Mouse (Mus musculus) hindbrain, embryonic 11.5 days (tissue): ENCODE measurements at regions not wholly inside any gene's neighbourhood (a gene's known extent, or its start where the extent isn't known, plus 50 kb on each side); places are given as distances from the start of the nearest gene placed in this dataset.
A peak's percentile ranks its signal among the peaks of the same experiment; 100 is the strongest.
"Not testable (repeated sequence)": the region's sequence is repeated elsewhere in the genome, so short reads cannot be mapped to it uniquely, and the experiment has no call there.

Experiments
- ATAC-seq: fragments of 200-750 bp; cut with Nextera tagmentation; 2 replicates; pipeline ENCODE4 v1.8.0; 2017; ENCODE audit warnings: mild to moderate bottlenecking, moderate TSS enrichment, moderate library complexity; ENCODE audit not compliant: low FRiP score
- DNase-seq: peaks from one replicate; pipeline ENCODE4 v3.0.0-alpha.2; 2015; ENCODE audit warnings: low spot score
- H3K27ac ChIP-seq: fragments of 300-500 bp; sonication (generic); 2 replicates; pipeline ENCODE4 v1.5.1; 2014; ENCODE audit warnings: mild to moderate bottlenecking, low read depth, low read length
- H3K27me3 ChIP-seq: fragments of 300-500 bp; sonication (generic); 2 replicates; pipeline ENCODE4 v1.6.1; 2014; ENCODE audit warnings: mild to moderate bottlenecking, low read length, moderate library complexity, mixed read lengths; ENCODE audit not compliant: control insufficient read depth, insufficient read depth
- H3K36me3 ChIP-seq: fragments of 300-500 bp; sonication (generic); 2 replicates; pipeline ENCODE4 v1.6.1; 2014; ENCODE audit warnings: mild to moderate bottlenecking, low read length, moderate library complexity, mixed read lengths; ENCODE audit not compliant: control insufficient read depth, insufficient read depth
- H3K4me1 ChIP-seq: fragments of 300-500 bp; sonication (generic); replicated peaks from 2 replicates; pipeline ENCODE4 v1.6.1; 2014; ENCODE audit warnings: low read length, mixed read lengths; ENCODE audit not compliant: control insufficient read depth, insufficient read depth
- H3K4me2 ChIP-seq: fragments of 300-500 bp; sonication (generic); replicated peaks from 2 replicates; pipeline ENCODE4 v1.6.1; 2014; ENCODE audit warnings: mild to moderate bottlenecking, low read depth, low read length
- H3K4me3 ChIP-seq: fragments of 300-500 bp; sonication (generic); 2 replicates; pipeline ENCODE4 v1.5.1; 2014; ENCODE audit warnings: low read depth, low read length
- H3K9ac ChIP-seq: fragments of 300-500 bp; sonication (generic); 2 replicates; pipeline ENCODE4 v1.6.1; 2014; ENCODE audit warnings: low read depth, low read length
- H3K9me3 ChIP-seq: fragments of 300-500 bp; sonication (generic); 2 replicates; pipeline ENCODE4 v1.6.1; 2016; ENCODE audit warnings: low read length; ENCODE audit not compliant: control insufficient read depth
- WGBS: fragments of 180-500 bp; shearing (Covaris S2); extraction: QIAGEN DNeasy Blood & Tissue Kit; methylation state at CpG from one replicate; pipeline ENCODE4 v1.1.7; 2014; 5-methylcytosine and 5-hydroxymethylcytosine counted together

DNA sequence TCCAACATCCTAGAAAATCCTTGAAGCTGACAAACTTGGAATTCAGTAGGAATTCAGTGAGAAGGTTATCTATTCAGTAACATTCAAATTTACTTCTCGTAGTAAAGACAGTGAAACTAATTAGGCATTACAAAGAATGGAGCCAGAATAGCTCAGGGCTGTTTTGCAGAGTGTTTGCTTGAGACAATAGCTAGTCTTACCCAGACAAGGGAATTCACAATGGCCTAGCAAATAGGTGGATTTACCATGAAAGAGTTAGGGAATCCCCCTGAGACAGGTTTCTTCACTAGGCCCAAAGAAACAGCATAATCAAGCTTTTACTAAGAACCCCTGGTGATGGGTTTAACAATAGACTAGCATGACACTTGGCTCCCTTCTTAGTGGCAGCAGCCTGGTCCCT lies 699.2 kb upstream of the Dmd start:
- not testable (repeated sequence) for H3K27ac ChIP-seq, H3K9ac ChIP-seq, H3K9me3 ChIP-seq, H3K36me3 ChIP-seq, H3K4me2 ChIP-seq, H3K4me3 ChIP-seq, DNase-seq, H3K27me3 ChIP-seq, H3K4me1 ChIP-seq, ATAC-seq
- WGBS: 54% methylated on average over 1 of the region's 1 CpGs

DNA sequence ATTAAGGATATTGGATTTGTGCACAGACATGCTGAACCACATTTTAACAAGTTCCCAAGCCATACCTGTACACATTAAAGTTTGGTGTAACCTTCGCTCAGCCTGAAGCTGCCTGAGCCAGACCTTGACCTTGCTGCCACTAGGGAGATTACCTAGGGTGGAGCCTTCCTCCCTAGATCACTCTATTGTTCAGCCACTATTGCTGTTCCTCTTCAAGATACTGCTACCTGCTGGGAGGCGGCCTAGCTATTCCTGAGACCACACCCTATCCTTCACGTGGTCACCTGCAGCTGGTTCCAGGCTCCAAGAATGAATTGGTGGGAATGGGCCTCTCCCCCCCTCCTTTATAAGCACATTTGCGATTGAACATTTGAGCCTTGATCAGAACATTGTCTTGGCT lies 666.3 kb upstream of the Dmd start:
- 78% methylated on average over 4 of the region's 4 CpGs for WGBS
- H3K4me2 ChIP-seq, H3K36me3 ChIP-seq, H3K27me3 ChIP-seq, H3K27ac ChIP-seq, DNase-seq, H3K9ac ChIP-seq, H3K9me3 ChIP-seq, H3K4me3 ChIP-seq, H3K4me1 ChIP-seq, ATAC-seq: not testable (repeated sequence)

DNA sequence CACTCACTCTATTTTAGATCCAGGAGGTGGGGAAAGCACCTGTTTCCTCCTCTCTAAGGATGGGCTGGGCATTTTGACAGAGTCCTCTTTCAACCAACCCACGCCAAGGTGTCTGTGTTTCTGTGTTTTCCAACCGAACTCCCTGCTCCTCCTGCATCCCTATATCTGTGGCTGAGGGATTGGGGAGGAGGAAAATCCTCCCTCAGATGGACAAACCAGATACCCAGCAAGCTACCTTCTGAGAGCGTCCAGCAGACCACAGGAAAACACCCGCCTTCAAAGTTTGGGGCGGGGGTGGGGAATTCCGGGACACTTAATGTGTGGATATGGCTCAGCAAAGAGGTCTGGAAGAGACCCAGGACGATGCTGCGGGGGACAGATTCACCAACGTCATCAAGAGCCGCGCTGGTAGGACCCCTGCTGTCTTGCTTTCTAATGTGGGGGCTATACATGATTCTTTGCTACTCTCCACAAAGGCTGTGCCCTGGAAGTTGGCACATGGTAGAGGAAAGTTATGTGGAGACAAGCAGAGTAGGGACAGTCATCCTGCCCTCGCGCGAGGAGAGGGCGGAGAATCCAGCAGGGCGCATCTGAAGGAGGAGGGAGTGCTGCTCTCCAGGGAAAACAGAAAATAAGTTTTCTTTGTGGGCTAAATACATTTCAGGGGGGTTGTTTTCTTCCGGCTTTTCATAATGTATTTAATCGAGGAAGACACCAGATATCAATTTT lies 637.7 kb upstream of the Dmd start:
- no peak overlapping the region for H3K4me3 ChIP-seq
- no peaks in the 10 kb centered on the region for H3K27me3 ChIP-seq
- no peaks in the 10 kb centered on the region for H3K9me3 ChIP-seq
- peak; percentile 2 for DNase-seq
- 21% methylated on average over 18 of the region's 18 CpGs for WGBS
- no peaks in the 10 kb centered on the region for H3K4me1 ChIP-seq
- H3K36me3 ChIP-seq: no peaks in the 10 kb centered on the region
- ATAC-seq: no peak
- peak overlapping the region; percentile 25 for H3K4me2 ChIP-seq
- no peak overlapping the region for H3K9ac ChIP-seq
- H3K27ac ChIP-seq: no peak overlapping the region
